Mouse (Mus musculus): ENCODE data around the gene Cpne2.

DNA sequence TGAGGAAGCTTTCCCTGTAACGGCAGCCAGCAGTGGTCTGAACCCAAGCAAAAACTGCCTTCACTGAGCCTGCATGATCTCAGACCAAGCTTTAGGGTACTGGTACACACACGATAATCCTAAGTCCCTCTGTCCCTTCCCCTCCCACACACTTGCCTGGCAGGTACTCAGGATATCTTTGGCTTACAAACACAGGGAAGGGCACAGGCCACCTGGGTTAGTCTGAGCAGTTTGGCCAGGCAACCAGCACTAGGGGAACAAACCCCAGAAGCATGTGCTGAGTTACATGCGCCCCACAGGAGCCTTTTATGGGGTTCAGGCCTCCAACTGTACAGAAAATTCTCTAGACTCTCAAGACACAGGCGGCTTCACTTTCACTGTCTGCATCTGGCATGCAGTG lies 2.9 kb upstream of the Cpne2 start:
- no peak for TF ChIP-seq CTCF (IDR thresholded peaks at IDR 0.05; ENCODE audit: low read depth, low read length)
- TF ChIP-seq POLR2A (IDR thresholded peaks at IDR 0.05; ENCODE audit: extremely low read depth, insufficient read depth, low read length): no peak
